Mouse (Mus musculus) kidney, embryonic 15.5 days (tissue): ENCODE measurements around the gene Prdm12. TPM values are rescaled to one million over a fixed set of nuclear protein-coding genes. Genes with fewer than 3 reads are reported as not detected.

ENCODE experiments used
- ATAC-seq: fragments of 200-750 bp; cut with Nextera tagmentation; replicated peaks from 2 replicates; pipeline ENCODE4 v1.8.0; 2017; ENCODE audit warnings: moderate TSS enrichment; ENCODE audit not compliant: low FRiP score
- H3K27ac ChIP-seq: fragments of 300-500 bp; sonication (generic); 2 replicates; pipeline ENCODE4 v1.5.1; 2015; ENCODE audit warnings: mild to moderate bottlenecking, inconsistent platforms
- H3K27me3 ChIP-seq: fragments of 300-500 bp; sonication (generic); 2 replicates; pipeline ENCODE4 v1.6.1; 2015; ENCODE audit warnings: inconsistent platforms
- H3K36me3 ChIP-seq: fragments of 300-500 bp; sonication (generic); 2 replicates; pipeline ENCODE4 v1.6.1; 2015; ENCODE audit warnings: inconsistent platforms
- H3K4me1 ChIP-seq: fragments of 300-500 bp; sonication (generic); 2 replicates; pipeline ENCODE4 v1.6.1; 2015; ENCODE audit warnings: inconsistent platforms
- H3K4me2 ChIP-seq: fragments of 300-500 bp; sonication (generic); 2 replicates; pipeline ENCODE4 v1.6.1; 2015; ENCODE audit warnings: moderate library complexity, mild to moderate bottlenecking, inconsistent platforms
- H3K4me3 ChIP-seq: fragments of 300-500 bp; sonication (generic); replicated peaks from 2 replicates; pipeline ENCODE4 v1.5.1; 2015; ENCODE audit warnings: mild to moderate bottlenecking, inconsistent platforms
- H3K9ac ChIP-seq: fragments of 300-500 bp; sonication (generic); 2 replicates; pipeline ENCODE4 v1.6.1; 2015; ENCODE audit warnings: mild to moderate bottlenecking, inconsistent platforms
- H3K9me3 ChIP-seq: fragments of 300-500 bp; sonication (generic); replicated peaks from 2 replicates; pipeline ENCODE4 v1.6.1; 2016; ENCODE audit warnings: inconsistent platforms
- WGBS: fragments of 180-500 bp; shearing (Covaris S2); methylation state at CpG from one replicate; pipeline ENCODE4 v1.1.7; 2015; ENCODE audit warnings: mixed read lengths; 5-methylcytosine and 5-hydroxymethylcytosine counted together
- microRNA-seq: library from miRNA; unstranded; fragments of <30 nt; microRNA quantifications from one replicate; pipeline ENCODE4, GENCODE M21; 2016
- polyA plus RNA-seq: library from polyadenylated mRNA; unstranded; fragments of >200 nt; fragmentation: Nextera tagmentation; extraction: Ambion mirVana; gene quantifications from 2 replicates; pipeline ENCODE4 v1.2.1, GENCODE M21; 2015

Prdm12 gene
- polyA plus RNA-seq, 1 experiment from 2014 or later = not detected

- no peak overlapping the region for H3K27ac ChIP-seq
- no peaks in the 10 kb centered on the region for H3K9me3 ChIP-seq
- peaks cover 8% of the 10 kb centered on the region for H3K4me1 ChIP-seq
- WGBS = 26% methylated on average over 2 of the region's 2 CpGs
- H3K4me3 ChIP-seq = no peak overlapping the region
- H3K4me2 ChIP-seq = no peak overlapping the region
- no peak for ATAC-seq
- no peaks in the 10 kb centered on the region for H3K27me3 ChIP-seq
- no peak overlapping the region for H3K9ac ChIP-seq
- H3K36me3 ChIP-seq = peaks cover 30% of the 10 kb centered on the region
Measured at GRCm38 (mm10) chr2:31683666-31684065, 43.8 kb downstream of the Prdm12 start.

- H3K27ac ChIP-seq = peak within 1 kb of the TSS; percentile 98
- H3K36me3 ChIP-seq = peaks cover 4% of the 10 kb centered on the region; the same call in 1 of the 2 replicates
- H3K9ac ChIP-seq = peak within 1 kb of the TSS; percentile 95
- no peaks in the 10 kb centered on the region for H3K27me3 ChIP-seq
- no peaks in the 10 kb centered on the region for H3K9me3 ChIP-seq
- H3K4me3 ChIP-seq = peak within 1 kb of the TSS; percentile 97
- peak; percentile 99 for ATAC-seq
- H3K4me2 ChIP-seq = peak within 1 kb of the TSS; percentile 74
- peaks cover 24% of the 10 kb centered on the region for H3K4me1 ChIP-seq
- under 1% methylated on average over 64 of the region's 64 CpGs for WGBS
Measured at GRCm38 (mm10) chr2:31688074-31688925, 48.5 kb downstream of the Prdm12 start, which contains the start of gene Abl1. Gene Abl1 (plus strand): TSS chr2:31688376.

- peak overlapping the region; percentile 98 for H3K27ac ChIP-seq
- H3K27me3 ChIP-seq = no peaks in the 10 kb centered on the region
- H3K9ac ChIP-seq = peak overlapping the region; percentile 95
- peaks cover 24% of the 10 kb centered on the region for H3K4me1 ChIP-seq
- peak overlapping the region; percentile 97 for H3K4me3 ChIP-seq
- 0% methylated on average over 12 of the region's 12 CpGs for WGBS
- peaks cover 7% of the 10 kb centered on the region; the same call in 1 of the 2 replicates for H3K36me3 ChIP-seq
- ATAC-seq = no peak
- H3K9me3 ChIP-seq = no peaks in the 10 kb centered on the region
- peak overlapping the region; percentile 74 for H3K4me2 ChIP-seq
Measured at GRCm38 (mm10) chr2:31689045-31689444, 49.2 kb downstream of the Prdm12 start.

GRCm38 (mm10) chr2:31690063-31690462, 50.2 kb downstream of the Prdm12 start:
- no peaks in the 10 kb centered on the region for H3K27me3 ChIP-seq
- H3K27ac ChIP-seq = no peak overlapping the region
- no peak for ATAC-seq
- no peaks in the 10 kb centered on the region for H3K9me3 ChIP-seq
- WGBS = 35% methylated on average over 3 of the region's 3 CpGs
- H3K4me1 ChIP-seq = peaks cover 24% of the 10 kb centered on the region
- H3K4me2 ChIP-seq = peak overlapping the region; percentile 74
- H3K36me3 ChIP-seq = peaks cover 16% of the 10 kb centered on the region; the same call in 1 of the 2 replicates
- peak overlapping the region; percentile 95 for H3K9ac ChIP-seq
- H3K4me3 ChIP-seq = peak overlapping the region; percentile 97

GRCm38 (mm10) chr2:31698209-31698608, 58.4 kb downstream of the Prdm12 start:
- Histone ChIP-seq H3K9me3 (no peaks in the 10 kb centered on the region), H3K4me2 (no peak overlapping the region), H3K27me3 (no peaks in the 10 kb centered on the region), H3K4me3 (no peak overlapping the region), H3K36me3 (peaks cover 42% of the 10 kb centered on the region), H3K27ac (no peak overlapping the region), H3K9ac (no peak overlapping the region), H3K4me1 (no peaks in the 10 kb centered on the region)
- ATAC-seq = no peak

- H3K4me2 ChIP-seq = no peak overlapping the region
- H3K9me3 ChIP-seq = no peaks in the 10 kb centered on the region
- H3K9ac ChIP-seq = no peak overlapping the region
- no peak overlapping the region for H3K4me3 ChIP-seq
- H3K27ac ChIP-seq = no peak overlapping the region
- no peak for ATAC-seq
- H3K36me3 ChIP-seq = peaks cover 24% of the 10 kb centered on the region
- H3K27me3 ChIP-seq = no peaks in the 10 kb centered on the region
- WGBS = 54% methylated on average over 7 of the region's 7 CpGs
- no peaks in the 10 kb centered on the region for H3K4me1 ChIP-seq
Measured at GRCm38 (mm10) chr2:31700545-31701446, 61.0 kb downstream of the Prdm12 start.

- peaks cover 10% of the 10 kb centered on the region for H3K36me3 ChIP-seq
- no peaks in the 10 kb centered on the region for H3K9me3 ChIP-seq
- no peak overlapping the region for H3K9ac ChIP-seq
- H3K4me2 ChIP-seq = no peak overlapping the region
- no peaks in the 10 kb centered on the region for H3K4me1 ChIP-seq
- no peak overlapping the region for H3K4me3 ChIP-seq
- ATAC-seq = no peak
- H3K27ac ChIP-seq = no peak overlapping the region
- no peaks in the 10 kb centered on the region for H3K27me3 ChIP-seq
Measured at GRCm38 (mm10) chr2:31703226-31703625, 63.4 kb downstream of the Prdm12 start.

Small RNA genes within 50 kb of the gene (microRNA-seq; reads per million reads assigned to microRNA genes)
- gene Mir6998 = 1.6 reads per million, percentile 4 among the genes with 10 or more reads in this experiment

Other genes with a start within 250 kb of the Prdm12 start
- 72.1 and 77.8 TPM in 2 replicates for gene Ass1, start 169.8 kb upstream of the Prdm12 start, polyA plus RNA-seq
- 86.4 and 98.7 TPM in 2 replicates for gene Fubp3, start 67.4 kb upstream of the Prdm12 start, polyA plus RNA-seq
- 75.7 and 77.7 TPM in 2 replicates for gene Exosc2, start 30.7 kb downstream of the Prdm12 start, polyA plus RNA-seq
- 43.9 and 46.2 TPM in 2 replicates for gene Abl1, start 48.3 kb downstream of the Prdm12 start, polyA plus RNA-seq
- 0.08 TPM in 1 of 2 replicates, not detected in the other for gene Qrfp, start 170.5 kb downstream of the Prdm12 start, polyA plus RNA-seq
- gene Fibcd1, start 206.0 kb downstream of the Prdm12 start, polyA plus RNA-seq = 1.2 and 1.6 TPM in 2 replicates
- gene Lamc3, start 247.3 kb downstream of the Prdm12 start, polyA plus RNA-seq = 3.5 and 4.5 TPM in 2 replicates